Mouse (Mus musculus) thymus, postnatal 36 days (tissue): ENCODE measurements around the gene Scnn1b.

Experiments used
- DNase-seq, 2 experiments: peaks; one replicate each; pipeline ENCODE4 v3.0.0; 2022; ENCODE audit warnings: mixed read lengths in 2 of 2

Scnn1b gene

DNA sequence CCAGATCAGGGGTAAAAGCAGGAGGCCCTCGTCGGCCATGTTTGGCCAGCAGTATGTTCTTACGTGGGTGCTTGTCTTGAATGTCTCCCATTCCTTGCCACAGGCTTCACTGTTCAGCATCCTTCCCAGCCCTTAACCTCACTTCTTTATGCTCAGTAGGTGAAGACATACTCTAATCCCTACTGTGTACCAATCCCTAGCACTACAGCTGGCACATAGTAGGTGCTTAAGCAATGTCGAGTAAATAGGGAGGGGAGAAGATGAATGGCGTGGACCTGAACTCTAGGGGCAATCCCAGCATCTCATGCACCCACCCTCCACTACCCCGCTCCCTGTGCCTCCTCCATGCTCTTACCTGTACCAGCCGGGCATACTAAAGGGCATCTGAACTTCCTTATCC lies 59.5 kb downstream of the Scnn1b start:
- DNase-seq: no peak

DNA sequence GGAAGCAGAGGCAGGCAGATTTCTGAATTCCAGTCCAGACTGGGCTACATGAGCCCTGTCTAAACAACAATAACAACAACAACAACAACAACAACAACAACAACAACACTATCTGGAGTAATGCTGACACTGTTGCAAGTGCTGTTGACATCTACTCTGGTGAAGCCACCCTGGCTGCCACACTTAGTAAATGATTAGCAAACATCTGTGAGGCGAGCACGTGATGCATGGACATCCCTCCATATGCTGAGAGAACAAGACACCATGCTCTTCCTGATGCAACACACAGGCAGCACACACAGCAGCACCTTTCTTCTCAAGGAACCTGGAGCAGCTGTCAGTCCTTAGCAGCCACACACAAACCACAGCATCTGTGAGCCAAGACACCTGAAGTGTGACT lies 63.0 kb downstream of the Scnn1b start:
- DNase-seq: no peak

DNA sequence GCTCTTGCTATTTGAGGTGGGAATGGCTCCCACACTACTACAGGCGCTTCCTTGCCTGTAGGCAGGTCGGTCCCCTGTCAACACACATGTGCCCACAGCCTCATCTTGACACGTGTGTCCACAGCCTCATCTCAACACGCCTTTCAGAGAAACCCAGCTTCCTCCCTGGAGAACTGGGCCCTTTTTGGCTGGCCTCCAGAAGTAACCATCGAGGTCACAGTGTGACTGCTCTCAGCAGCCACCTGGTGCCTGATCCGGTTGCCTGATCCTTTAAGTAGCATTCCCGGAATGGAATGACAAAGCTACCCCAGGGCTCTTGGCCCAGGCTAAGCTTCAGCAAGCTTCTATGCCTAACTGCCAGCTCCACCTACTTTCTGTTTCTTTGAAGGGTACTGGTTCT lies 66.4 kb downstream of the Scnn1b start:
- DNase-seq: no peak

DNA sequence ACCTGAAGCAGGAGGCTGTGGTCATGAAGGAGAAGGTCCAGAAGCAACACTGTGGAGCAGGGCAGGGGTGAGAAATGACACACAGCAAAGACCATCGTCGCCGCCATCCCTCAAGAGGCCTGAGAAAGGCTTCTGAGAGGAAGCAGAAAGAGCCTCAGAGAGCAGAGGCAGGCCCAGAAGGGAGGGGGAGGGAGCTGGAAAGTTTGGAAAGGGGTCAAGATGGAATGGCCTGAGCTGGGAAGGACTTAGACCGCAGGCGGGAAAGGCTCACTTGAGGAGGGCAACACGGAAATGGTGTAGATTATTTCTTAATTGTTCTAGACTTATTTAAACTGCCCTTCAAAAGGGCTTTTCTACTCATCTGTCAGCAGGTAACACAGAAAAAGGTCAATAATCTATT lies 68.8 kb downstream of the Scnn1b start:
- no peak for DNase-seq

DNA sequence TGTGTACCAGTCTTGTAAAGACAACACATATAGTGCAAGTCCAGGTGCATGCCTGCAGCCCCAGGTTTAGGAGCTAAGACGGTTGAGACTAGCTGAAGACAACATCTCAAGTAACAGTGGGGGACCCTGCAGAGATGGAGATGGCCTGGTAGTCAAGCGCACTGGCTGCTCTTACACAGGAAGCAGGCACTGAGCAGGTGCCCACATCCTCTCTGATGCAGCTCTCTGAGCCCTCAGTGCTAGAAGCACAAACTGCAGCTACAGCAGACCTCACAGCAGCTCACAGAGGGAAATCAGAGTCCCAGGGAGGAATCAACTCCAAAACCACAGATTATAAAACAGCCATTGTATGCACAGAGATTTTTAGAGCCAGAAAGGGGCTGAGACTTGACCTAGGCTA lies 69.5 kb downstream of the Scnn1b start:
- DNase-seq: peak; percentile 36 to 52

DNA sequence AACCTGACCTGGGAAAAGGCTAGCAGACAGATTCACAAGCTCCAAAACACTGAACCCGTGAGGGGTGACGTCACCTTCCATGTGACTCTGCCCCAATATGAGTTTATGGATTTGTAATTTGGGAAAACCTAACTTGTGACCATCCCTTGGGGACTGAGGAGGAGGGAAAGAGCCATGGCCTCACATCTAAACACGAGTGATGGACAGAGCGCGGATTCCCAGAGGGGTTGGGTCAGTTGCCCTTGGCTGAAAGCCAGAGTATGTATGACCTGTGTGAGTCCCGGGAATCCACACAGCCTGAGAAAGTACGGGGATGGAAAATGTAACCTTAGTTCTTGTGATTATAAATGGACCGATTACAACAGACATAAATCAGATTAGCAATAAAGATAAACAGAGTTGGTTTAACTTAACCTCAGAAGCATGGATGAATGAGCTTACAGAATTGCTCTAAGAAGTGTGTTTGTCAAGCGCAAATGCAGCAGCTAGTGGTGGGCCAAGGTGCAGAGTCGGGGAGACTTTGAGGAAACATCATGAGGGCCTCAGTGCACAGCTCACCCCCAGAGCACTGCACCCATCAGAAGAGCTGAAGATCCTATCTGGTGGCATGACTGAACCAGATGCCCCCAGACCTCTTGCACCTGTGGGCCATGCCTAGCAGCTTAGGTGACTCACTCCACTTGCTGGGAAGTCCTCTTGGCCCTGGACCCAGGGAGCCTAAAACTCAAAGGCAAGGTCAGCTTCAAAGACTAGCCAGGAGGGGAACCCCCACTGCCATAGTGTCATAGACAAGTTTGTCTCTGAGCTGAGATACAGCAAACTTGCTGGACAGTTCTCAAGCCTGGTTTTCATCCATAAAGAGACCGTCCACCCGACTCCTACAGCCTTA lies 71.3 kb downstream of the Scnn1b start:
- no peak for DNase-seq

DNA sequence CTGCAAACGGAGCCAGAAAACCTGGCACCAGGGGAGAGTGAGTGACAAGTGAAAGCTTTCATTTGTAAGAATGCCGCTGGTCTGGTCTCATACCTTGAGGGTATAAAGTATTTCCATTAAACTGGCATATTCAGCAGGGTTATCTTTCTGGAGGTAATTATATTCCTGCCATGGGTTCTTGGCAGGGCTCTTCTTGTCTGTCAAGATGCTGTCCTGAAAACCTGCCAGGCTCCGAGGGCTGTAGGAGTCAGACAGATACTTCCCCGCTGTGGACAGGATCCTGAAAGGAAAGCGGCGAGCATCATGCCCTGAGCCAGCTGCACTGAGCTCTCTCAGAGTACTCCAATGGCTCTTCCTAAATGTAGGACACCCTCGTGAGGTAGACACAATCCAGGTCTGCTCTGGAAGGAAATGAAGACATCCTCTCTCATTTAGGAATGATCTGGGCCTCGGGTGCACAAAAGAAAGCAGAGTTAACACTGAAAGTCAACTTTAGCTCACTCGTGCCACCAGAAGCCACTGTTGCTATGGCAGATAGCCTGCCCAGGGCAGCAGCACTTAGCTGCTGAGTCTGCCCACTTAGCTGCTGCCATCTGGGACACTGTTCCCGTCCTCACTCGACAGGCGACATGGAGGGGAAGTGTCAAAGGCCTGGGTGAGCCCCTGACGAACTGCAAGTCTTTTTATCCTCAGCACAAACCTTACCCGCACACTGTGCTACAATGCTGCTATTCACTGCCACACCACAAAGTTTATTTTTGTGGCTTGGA lies 72.2 kb downstream of the Scnn1b start:
- DNase-seq: no peak

- no peak for DNase-seq
Observed at GRCm38 (mm10) chr7:121938124-121938891, 73.5 kb downstream of the Scnn1b start.

GRCm38 (mm10) chr7:121939244-121939643 lies 74.4 kb downstream of the Scnn1b start:
- no peak for DNase-seq

DNA sequence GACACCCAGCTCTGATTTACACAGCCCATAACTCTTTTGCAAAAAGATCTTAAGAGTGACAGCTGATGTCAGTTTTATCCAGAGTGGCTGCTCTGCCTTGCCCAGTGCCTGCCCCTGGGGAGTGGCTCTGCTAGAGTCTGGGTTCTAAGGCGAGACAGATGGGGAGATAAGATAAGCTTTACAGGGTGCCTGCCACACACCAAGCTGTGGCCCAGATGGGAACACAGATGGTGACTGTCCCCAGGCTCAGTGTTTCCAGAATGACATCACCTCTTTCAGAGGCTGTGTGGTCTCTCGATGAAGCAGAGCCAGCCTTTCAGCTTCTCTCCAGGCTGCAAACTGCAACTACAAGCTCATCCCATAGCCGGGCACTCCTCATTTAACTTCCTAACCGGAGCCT lies 74.9 kb downstream of the Scnn1b start:
- no peak for DNase-seq

- DNase-seq: no peak
Observed at GRCm38 (mm10) chr7:121941016-121941415, 76.2 kb downstream of the Scnn1b start.

DNA sequence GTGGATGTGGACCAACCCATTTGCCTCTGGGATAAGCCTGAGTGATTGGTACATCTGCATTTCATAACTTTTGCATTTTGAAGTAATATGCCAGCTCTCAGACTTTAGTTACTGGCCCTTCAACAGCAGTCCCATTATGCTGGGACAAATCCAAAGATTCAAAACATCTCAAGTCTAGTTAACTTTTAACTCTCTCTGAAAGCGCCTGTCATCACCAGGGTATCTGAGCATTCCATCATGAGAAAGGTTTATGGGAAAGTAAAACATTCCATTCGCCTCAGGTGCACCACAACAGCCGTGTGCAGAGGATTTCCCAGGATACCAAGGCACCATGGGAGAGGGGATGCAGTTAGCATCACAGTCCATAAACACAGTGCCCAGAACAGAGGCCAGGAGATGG lies 76.8 kb downstream of the Scnn1b start:
- no peak for DNase-seq

DNA sequence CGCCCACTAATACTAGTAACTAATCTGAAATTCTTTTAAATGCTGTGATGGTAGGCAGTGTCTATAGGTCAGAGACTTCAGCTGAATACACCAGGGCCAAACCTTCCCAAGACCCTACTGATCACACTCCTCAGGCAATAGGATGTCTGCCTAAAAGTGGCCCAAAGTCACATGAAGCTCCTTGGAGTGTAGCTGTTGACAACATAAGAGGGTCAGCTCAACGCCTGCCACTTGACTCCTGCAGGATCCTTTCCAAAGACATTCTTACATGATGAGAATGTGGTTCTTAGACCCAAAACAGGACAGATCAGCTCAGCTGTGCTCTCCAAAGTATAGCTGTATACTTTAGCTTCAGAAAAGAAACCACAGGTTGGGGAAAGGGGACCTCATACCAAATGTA lies 77.5 kb downstream of the Scnn1b start:
- DNase-seq: no peak

GRCm38 (mm10) chr7:121946196-121946595 lies 81.4 kb downstream of the Scnn1b start:
- DNase-seq: no peak

- DNase-seq: no peak
Observed at GRCm38 (mm10) chr7:121947513-121947912, 82.7 kb downstream of the Scnn1b start.

GRCm38 (mm10) chr7:121954891-121955669 lies 90.2 kb downstream of the Scnn1b start:
- DNase-seq: no peak

- no peak for DNase-seq
Observed at GRCm38 (mm10) chr7:121955802-121956201, 91.0 kb downstream of the Scnn1b start.

- no peak for DNase-seq
Observed at GRCm38 (mm10) chr7:121961913-121962570, 97.2 kb downstream of the Scnn1b start.

DNA sequence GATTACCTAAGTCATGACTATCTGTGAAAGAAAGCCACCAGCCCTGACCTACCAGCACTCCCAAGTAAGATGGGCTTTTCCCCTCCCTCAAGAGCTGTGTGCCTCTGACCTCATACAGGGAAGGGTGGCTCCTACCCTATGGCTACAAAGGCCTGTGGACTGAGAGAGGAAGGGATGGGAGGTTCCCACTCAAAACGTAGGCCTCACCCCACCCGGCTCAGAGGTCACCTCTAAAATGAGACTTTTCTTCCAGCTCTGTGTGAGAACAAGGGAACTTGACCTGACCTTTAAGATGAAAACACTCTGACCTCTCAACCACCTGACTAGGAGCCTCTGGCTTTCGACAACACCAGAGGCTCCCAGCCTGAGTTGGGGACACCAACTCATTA lies 97.7 kb downstream of the Scnn1b start:
- DNase-seq: no peak

GRCm38 (mm10) chr7:121963883-121964398 lies 99.1 kb downstream of the Scnn1b start:
- DNase-seq: peak in 1 of 2 experiments; percentile 9

GRCm38 (mm10) chr7:121966169-121966568 lies 101.3 kb downstream of the Scnn1b start:
- DNase-seq: no peak
